Mouse (Mus musculus): ENCODE measurements around the gene Xntrpc.
A peak's percentile ranks its signal among the peaks of the same experiment; 100 is the strongest.
"Not testable (repeated sequence)": the region's sequence is repeated elsewhere in the genome, so short reads cannot be mapped to it uniquely, and the experiment has no call there.

Gene Xntrpc

DNA sequence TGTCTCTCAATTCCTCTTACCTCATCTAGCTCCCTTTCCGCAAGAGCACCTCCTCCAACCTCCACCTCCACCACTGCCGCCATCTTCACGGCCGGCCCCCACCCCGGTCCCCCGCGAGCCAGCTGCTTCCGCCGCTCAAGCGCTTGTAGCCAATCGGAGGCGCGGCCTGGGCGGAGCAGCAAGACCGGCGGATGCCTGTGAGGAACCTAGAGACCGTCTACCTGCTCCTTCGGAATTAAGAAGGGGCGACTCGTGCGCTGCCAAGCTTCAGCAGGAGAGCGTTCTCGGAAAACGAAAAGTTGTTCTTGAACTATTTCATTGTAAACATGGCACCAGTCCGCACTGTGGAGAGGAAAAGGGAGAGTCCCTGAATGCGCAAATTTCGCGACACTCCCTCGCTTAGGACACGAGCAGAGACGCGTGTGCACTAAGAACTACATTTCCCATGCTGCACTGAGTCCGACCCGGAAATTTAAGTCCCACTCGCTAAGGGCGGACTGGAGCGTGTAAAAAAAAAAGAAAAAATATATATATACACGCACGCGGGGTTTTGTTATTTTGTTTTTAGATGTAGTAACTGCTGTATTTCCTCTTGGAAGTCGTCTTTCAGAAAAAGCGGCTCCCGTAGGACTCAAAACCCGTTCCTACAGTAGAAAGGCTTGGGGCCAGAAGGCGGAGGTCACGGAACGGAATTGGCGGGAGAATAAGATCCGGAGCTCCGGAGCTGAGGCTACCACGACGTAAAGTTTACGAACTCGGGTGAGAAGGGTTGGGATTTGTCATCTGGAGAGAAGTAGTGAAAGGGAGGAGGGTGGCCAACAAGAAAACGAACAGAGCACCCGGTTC is at the start of gene Xntrpc, which contains the start of the genes Rnf121 and Xndc1:
Xntrpc (plus strand) TSS at position 668 of the 846 bp plus-strand sequence.
Rnf121 (minus strand) TSS at position 424 of the 846 bp plus-strand sequence.
Xndc1 (plus strand) TSS at position 466 of the 846 bp plus-strand sequence.
- DNase-seq: peak; percentile 87

DNA sequence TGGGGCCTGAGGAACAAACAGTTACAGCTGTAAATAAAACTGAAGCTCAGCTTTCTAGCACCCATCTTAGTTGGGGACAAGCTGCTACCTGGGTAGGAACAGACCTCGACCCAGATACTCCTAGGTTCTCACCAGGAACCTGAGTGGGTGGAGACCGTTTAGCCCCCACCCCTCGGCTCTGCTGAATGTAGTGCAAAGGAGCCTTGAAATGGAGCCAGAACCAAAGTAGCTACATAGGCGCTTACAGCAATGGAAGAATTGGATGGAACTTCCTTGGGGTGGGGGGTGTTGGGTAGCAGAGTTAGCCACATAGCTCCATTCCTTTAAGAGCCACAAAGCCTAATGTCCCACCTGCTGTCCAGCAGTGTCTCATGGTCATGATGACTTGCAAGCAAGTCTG is 48.6 kb upstream of the Xntrpc start:
- DNase-seq: no peak

GRCm38 (mm10) chr7:102017452-102017851 is 48.1 kb upstream of the Xntrpc start:
- no peak for DNase-seq

DNA sequence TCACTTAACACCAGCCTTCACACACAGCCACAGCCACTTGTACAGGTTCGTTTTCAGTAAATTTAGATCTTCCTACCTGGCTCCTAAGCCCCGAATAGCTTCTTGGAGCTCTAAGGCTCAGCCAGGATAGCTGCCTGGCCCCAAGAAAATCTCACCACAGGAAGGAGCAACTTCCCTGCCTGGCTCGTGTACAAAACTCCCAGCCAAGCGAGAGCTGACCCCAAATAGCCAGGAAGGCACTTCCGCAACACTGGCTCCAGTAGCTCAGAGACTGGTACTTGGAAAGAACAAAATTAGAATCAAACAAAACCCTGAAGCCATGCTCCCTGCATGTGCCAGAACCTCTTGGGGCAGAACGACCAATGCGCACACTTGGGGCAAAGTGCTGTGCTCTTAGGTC is 47.5 kb upstream of the Xntrpc start:
- no peak for DNase-seq

DNA sequence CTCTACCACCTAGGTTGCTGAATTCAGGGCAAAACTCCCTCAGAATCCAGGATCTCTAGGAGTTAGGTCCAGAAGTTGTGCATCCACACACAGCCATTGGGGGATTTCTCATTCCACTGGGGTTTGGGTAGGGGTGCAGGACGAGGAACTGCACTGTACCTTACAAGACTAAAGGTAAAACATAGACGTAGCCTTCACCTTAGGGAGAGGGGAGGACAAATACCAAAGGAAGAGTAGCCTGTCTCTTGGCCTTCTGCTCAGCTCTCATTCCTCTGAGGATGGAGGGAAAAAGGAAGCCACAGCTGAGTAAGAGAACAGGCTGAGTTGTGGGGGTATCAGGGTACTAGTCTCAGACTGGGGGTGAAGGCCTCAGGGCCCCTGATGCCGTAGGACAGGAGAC is 46.9 kb upstream of the Xntrpc start, which contains the start of gene Il18bp:
Il18bp (minus strand) TSS at position 101 of the 400 bp plus-strand sequence.
- no peak for DNase-seq

GRCm38 (mm10) chr7:102019362-102019761 is 46.2 kb upstream of the Xntrpc start:
- DNase-seq: no peak

DNA sequence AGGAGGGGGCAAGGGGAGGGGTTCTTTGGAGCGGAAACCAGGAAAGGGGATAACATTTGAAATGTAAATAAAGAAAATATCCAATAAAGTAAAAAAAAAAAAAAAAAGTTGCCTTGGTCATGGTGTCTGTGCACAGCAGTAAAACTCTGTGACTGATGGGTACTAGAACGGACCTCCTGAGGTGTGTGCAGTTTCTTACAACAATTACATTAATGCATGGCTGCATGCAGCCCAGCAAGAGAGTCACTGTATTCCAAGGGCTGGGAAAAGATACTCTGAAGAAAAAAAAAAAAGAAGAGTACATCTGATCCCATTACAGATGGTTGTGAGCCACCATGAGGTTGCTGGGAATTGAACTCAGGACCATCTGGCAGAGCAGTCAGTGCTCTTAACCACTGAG is 44.6 kb upstream of the Xntrpc start:
- DNase-seq: not testable (repeated sequence)

GRCm38 (mm10) chr7:102023821-102024220 is 41.7 kb upstream of the Xntrpc start:
- no peak for DNase-seq

DNA sequence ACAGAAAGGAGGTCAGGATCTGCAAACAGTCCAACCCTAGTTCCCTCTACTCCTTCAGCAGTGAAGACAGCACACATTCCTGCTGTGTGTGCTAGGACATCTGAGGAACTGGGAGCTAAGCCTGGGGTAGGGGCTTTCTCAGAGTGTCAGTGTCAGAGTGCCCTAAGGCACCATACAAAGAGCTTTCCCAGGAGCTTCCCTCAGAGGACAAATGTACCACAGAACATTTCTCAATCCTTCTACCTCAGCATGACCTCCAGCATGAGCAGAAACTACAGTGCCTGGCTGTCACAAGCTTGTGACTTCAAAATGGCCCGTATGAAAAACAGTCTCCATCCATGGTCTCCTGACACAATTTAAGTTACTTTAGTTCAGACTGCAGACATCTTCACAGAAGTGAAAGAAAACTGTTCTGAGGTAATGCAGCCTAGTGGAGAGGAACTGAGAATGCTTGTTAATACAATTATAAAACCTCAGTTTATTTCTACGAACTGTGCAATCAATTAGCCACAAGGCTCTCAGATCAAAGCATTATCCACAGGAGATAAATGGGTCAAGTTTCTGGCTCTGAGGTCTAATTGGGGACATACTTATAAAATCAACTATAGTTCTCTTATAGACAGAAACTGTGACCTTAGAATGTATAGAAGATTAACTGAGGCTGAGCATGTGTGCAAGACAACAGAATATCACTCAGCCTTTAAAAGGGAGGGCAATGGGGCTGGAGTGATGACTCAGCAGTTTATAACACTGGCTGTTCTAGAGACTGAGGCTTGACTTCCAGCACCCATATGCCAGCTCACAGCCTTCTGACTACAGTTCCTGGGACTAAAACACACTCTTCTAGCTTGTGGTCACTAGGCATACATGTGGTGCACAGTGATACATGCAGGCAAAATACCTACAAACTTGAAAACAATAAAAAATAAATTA is 40.1 kb upstream of the Xntrpc start:
- DNase-seq: no peak

DNA sequence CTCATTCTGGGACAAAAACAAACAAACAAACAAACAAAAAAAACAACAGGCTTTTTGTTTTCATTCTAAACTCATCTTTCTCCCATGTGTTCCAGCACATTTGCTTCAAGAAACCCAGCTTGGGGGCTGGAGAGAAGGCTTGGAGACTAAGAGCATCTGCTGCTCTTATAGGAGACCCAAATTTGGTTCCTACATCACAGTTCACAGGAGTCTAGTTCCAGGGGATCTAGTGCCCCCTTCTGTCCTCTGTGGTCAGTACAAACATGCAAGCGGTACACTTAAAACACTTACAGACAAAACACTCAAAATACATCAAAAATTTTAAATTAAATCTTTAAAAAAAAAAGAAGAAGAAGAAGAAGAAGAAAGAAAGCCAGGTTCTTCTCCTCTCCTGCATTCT is 30.6 kb upstream of the Xntrpc start:
- DNase-seq: no peak

- DNase-seq: no peak
Observed at GRCm38 (mm10) chr7:102035534-102035933, 30.0 kb upstream of the Xntrpc start.

- no peak for DNase-seq
Observed at GRCm38 (mm10) chr7:102037318-102037717, 28.2 kb upstream of the Xntrpc start.

GRCm38 (mm10) chr7:102042314-102042713 is 23.2 kb upstream of the Xntrpc start:
- no peak for DNase-seq

- DNase-seq: not testable (repeated sequence)
Observed at GRCm38 (mm10) chr7:102048524-102048923, 17.0 kb upstream of the Xntrpc start.

GRCm38 (mm10) chr7:102061353-102061752 is 4.2 kb upstream of the Xntrpc start:
- DNase-seq: no peak

DNA sequence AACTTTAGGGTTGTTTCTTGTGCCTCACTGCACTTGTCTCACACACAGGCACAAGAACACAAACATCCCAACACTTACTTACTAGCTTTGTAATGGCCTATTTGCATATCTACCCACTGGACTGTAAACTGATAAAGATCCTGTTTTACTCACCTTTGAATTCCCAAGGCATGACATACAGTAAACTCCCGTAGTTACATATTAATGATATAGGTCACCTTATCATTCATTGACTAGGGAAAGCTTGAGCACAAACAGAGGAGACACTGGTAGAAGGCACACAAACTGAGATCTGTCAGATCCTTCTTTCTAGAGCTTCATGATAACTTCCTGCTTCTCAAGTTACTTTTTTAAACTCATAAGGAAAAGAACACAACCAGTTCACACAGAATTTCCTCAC is 3.3 kb upstream of the Xntrpc start:
- DNase-seq: no peak

DNA sequence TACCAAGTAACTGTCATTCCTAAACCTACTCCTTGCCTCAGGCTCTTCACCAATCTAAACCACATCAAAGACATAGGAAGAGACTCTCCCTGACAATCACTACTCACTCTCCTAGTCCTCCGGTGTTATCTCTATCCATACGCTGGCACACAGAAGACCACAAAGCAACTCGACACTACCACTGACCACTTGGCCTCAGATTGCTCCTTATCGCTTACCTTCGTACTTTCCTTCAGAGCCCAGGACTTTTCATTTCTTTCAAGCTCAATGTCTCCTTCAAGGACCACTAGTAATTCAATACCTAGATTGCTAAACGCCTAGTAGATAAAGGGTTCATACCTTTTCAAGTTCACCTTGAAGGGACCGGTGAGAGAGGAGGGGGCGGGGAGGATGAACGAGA is 1.6 kb upstream of the Xntrpc start:
- DNase-seq: no peak

- no peak for DNase-seq
Observed at GRCm38 (mm10) chr7:102064655-102065045, 863 bp upstream of the Xntrpc start.

GRCm38 (mm10) chr7:102066363-102066762 is 850 bp downstream of the Xntrpc start:
- no peak for DNase-seq

DNA sequence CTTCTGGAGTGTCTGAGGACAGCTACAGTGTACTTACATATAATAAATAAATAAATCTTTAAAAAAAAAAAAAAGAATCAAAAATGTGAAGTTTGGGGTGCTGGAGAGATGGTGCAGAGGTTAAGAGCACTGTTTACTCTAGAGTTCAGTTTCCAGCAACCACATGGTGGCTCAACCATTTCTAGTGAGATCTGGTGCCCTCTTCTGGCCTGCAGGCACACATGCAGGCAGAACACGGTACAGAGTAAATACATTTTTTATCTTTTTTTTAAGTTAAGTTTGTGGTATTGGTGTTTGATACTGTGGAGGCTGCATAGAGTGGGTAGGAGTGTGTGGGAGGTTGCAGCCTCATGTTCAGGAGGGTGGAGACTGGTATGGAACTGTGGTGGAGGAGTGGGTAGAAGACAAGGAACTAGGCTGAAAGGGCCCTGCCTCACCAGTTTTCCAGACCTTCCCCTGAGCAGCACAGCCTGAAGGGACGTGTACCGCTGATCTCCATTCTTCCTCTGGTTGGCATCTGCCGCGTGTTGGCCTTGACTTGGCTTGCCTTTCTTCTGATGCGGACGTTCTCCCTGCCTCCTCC is 11.3 kb downstream of the Xntrpc start:
- DNase-seq: no peak

DNA sequence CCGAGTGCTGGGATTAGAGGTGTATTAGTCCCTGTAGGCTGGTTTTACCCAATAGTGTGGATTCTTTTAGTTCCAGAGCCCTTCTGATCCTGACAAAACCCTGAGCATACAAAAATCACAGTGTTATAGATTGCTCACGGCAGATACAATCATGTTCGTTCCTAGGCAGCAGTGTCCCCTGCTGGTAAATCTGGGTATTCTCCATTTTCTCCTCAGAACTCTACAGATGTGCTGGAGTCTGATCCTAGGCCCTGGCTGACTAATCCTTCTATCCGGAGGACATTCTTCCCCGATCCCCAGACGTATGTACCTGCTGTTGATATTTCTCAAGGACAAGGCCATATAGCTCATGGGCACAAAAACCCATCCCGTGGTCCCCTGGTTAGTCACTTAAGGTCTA is 13.0 kb downstream of the Xntrpc start:
- no peak for DNase-seq

- no peak for DNase-seq
Observed at GRCm38 (mm10) chr7:102080311-102080710, 14.8 kb downstream of the Xntrpc start.

GRCm38 (mm10) chr7:102081784-102082183 is 16.3 kb downstream of the Xntrpc start:
- DNase-seq: no peak

Data from cerebellum, adult 11 months (tissue).